Mouse (Mus musculus) G1E (cell line): ENCODE results near the gene Col26a1.

ENCODE experiments used
- CTCF ChIP-seq: IDR thresholded peaks from 2 replicates; pipeline ENCODE4 v1.5.1; 2012; ENCODE audit warnings: low read depth, low read length, inconsistent platforms, mixed read lengths
- GATA1 ChIP-seq: IDR thresholded peaks from 2 replicates; pipeline ENCODE4 v1.6.1; 2012; ENCODE audit warnings: borderline replicate concordance, low read length, inconsistent platforms, mixed read lengths
- GATA2 ChIP-seq: IDR thresholded peaks from 2 replicates; pipeline ENCODE4 v1.6.1; 2012; ENCODE audit warnings: low read depth, low read length, inconsistent platforms, borderline replicate concordance
- POLR2AphosphoS5 ChIP-seq: IDR thresholded peaks from 2 replicates; pipeline ENCODE4 v1.6.1; 2012; ENCODE audit warnings: low read depth, low read length, inconsistent platforms; ENCODE audit not compliant: insufficient replicate concordance

- TF ChIP-seq CTCF (no peak), POLR2AphosphoS5 (no peak), GATA2 (no peak), GATA1 (no peak)
Observed at GRCm38 (mm10) chr5:136810539-136811374, 72.3 kb downstream of the Col26a1 start.
